Comparison of ENCODE assay signal across 19 mouse cellular contexts in genomic region chr16:94793041-94793440, GRCm38 (mm10).
A peak's percentile ranks its signal among the peaks of the same experiment; 100 is the strongest.
DNase-seq lines count a peak whose midpoint lies in the region; ATAC-seq and TF ChIP-seq lines count a peak whose summit lies in the region.
"Had no signal": no experiment of that assay in that cellular context is flagged by ENCODE, and none has a peak within 500 bp of the region (broad histone marks: within the 10 kb centered on the region; RNA-seq: fewer than 3 reads in every experiment).

No protein-coding gene starts in this region.

- TF ChIP-seq POLR2A in MEL (IDR thresholded peaks at IDR 0.05; ENCODE audit: control insufficient read depth in 1 of 2, insufficient read depth in 1 of 2, low read depth in 1 of 2, low read length in 2 of 2, poor library complexity in 1 of 2) = no peak

- H3K9ac ChIP-seq in MEL (ENCODE audit: control insufficient read depth, low read depth, low read length, poor library complexity, severe bottlenecking) = no peak overlapping the region
- H3K9ac ChIP-seq: embryonic facial prominence, embryonic 12.5 days; forebrain, embryonic 13.5 days; forebrain, embryonic 15.5 days; forebrain, postnatal 0 days had no signal

- H3K4me3 ChIP-seq in layer of hippocampus, adult 2 months = no peak overlapping the region
- H3K4me3 ChIP-seq in MEL (ENCODE audit: control insufficient read depth in 1 of 2, insufficient read depth in 1 of 2, low read depth in 2 of 2, low read length in 2 of 2) = no peak overlapping the region
- H3K4me3 ChIP-seq: embryonic facial prominence, embryonic 10.5 days; embryonic facial prominence, embryonic 12.5 days; forebrain, embryonic 13.5 days; forebrain, embryonic 15.5 days had no signal

- 0 out of 4 replicates have a peak, but pooled peaks of 1 of the 2 experiments have one; percentile 14 for TF ChIP-seq EP300 in MEL (IDR thresholded peaks at IDR 0.05; ENCODE audit: low read depth in 1 of 2, low read length in 2 of 2)

- no peaks in the 10 kb centered on the region for H3K9me3 ChIP-seq in MEL (replicated peaks; ENCODE audit: insufficient read depth, low read length)
- H3K9me3 ChIP-seq: embryonic facial prominence, embryonic 10.5 days; embryonic facial prominence, embryonic 12.5 days; forebrain, embryonic 13.5 days; forebrain, embryonic 15.5 days had no signal

- H3K36me3 ChIP-seq in MEL (ENCODE audit: control insufficient read depth in 1 of 2, insufficient read depth in 2 of 2, low read length in 2 of 2) = no peaks in the 10 kb centered on the region
- H3K36me3 ChIP-seq: embryonic facial prominence, embryonic 10.5 days; embryonic facial prominence, embryonic 12.5 days; forebrain, embryonic 15.5 days had no signal

- H3K4me1 ChIP-seq in MEL (ENCODE audit: control insufficient read depth in 1 of 2, insufficient read depth in 2 of 2, low read length in 2 of 2) = no peaks in the 10 kb centered on the region
- H3K4me1 ChIP-seq: embryonic facial prominence, embryonic 12.5 days; forebrain, embryonic 13.5 days; forebrain, embryonic 15.5 days had no signal

- no peak for DNase-seq in layer of hippocampus, adult 2 months (ENCODE audit: low spot score in 2 of 2)
- no peak for DNase-seq in layer of hippocampus, adult 8-10 months (ENCODE audit: low spot score in 2 of 2)
- DNase-seq in 416B (ENCODE audit: low read depth) (peak; percentile 54), MEL (ENCODE audit: low read depth, low spot score) (peak; percentile 5)
- peak; percentile 71 for DNase-seq in brain, adult 2 months (ENCODE audit: low read depth, low spot score)
- no peak for DNase-seq in gastrocnemius, postnatal 10 days
- DNase-seq in cerebellum, postnatal 14 days = no peak
- DNase-seq: adrenal gland, adult 2 months; adrenal gland, postnatal 10 days; adrenal gland, postnatal 25 days; cerebellum, adult 11-12 months; cerebellum, adult 9-10 months; cerebellum, postnatal 36 days; forebrain, postnatal 0 days had no signal

- no peaks in the 10 kb centered on the region for H3K79me2 ChIP-seq in MEL (ENCODE audit: control insufficient read depth, insufficient read depth, low read length, poor library complexity)

- H3K27me3 ChIP-seq in MEL (ENCODE audit: control insufficient read depth in 1 of 2, insufficient read depth in 2 of 2, low read length in 2 of 2) = no peaks in the 10 kb centered on the region
- H3K27me3 ChIP-seq: embryonic facial prominence, embryonic 12.5 days; forebrain, embryonic 13.5 days; forebrain, embryonic 15.5 days had no signal

- no peak for TF ChIP-seq CTCF in layer of hippocampus, adult 2 months (conservative IDR thresholded peaks at IDR 0.05)
- TF ChIP-seq CTCF in MEL (IDR thresholded peaks at IDR 0.05 in 2 of 3, conservative IDR thresholded peaks at IDR 0.05 in 1 of 3; ENCODE audit: control insufficient read depth in 1 of 3, insufficient read depth in 1 of 3, low read depth in 2 of 3, low read length in 3 of 3, poor library complexity in 1 of 3, severe bottlenecking in 1 of 3) = no peak

- ATAC-seq in monocyte, adult 5-6 weeks (replicated peaks; ENCODE audit: insufficient number of reproducible peaks, low FRiP score, low TSS enrichment, poor library complexity, severe bottlenecking) = no peak
- ATAC-seq: forebrain, embryonic 13.5 days; forebrain, embryonic 15.5 days; forebrain, postnatal 0 days had no signal

- no peak for TF ChIP-seq RAD21 in MEL (IDR thresholded peaks at IDR 0.05; ENCODE audit: low read depth, low read length)

- H3K27ac ChIP-seq in layer of hippocampus, adult 2 months = 0 out of 2 replicates have a peak overlapping the region, but pooled peaks have one; percentile 60
- no peak overlapping the region for H3K27ac ChIP-seq in MEL (ENCODE audit: control insufficient read depth, low read depth, low read length)
- H3K27ac ChIP-seq: embryonic facial prominence, embryonic 10.5 days; embryonic facial prominence, embryonic 12.5 days; forebrain, embryonic 13.5 days; forebrain, embryonic 15.5 days had no signal

TF ChIP-seq in MEL, 35 proteins besides CTCF, POLR2A, EP300 and RAD21:
- no peak for TF ChIP-seq MAX (IDR thresholded peaks at IDR 0.05; ENCODE audit: low read length)
- no peak for TF ChIP-seq KAT2A (conservative IDR thresholded peaks at IDR 0.05; ENCODE audit: low read depth, low read length)
- no peak for TF ChIP-seq HCFC1 (IDR thresholded peaks at IDR 0.05; ENCODE audit: low read depth, low read length)
- no peak for TF ChIP-seq ZKSCAN1 (IDR thresholded peaks at IDR 0.05; ENCODE audit: low read depth, low read length)
- TF ChIP-seq TAL1 (IDR thresholded peaks at IDR 0.05; ENCODE audit: low read length) = no peak
- peak; percentile 62 for TF ChIP-seq ETS1 (IDR thresholded peaks at IDR 0.05; ENCODE audit: low read depth, low read length)
TF ChIP-seq in MEL: peak in this region for 1.

Comparison
In these comparisons a context has a peak if more than half of its experiments do, and no peak if none do; other contexts are left out.
1. DNase-seq: peak in 416B (single experiment), MEL (single experiment) and brain, adult 2 months (single experiment); none in layer of hippocampus, adult 2 months (0 of 2), layer of hippocampus, adult 8-10 months (0 of 2), gastrocnemius, postnatal 10 days (single experiment) and cerebellum, postnatal 14 days (0 of 2).